Mouse (Mus musculus): ENCODE data around the gene Arhgdig.

DNA sequence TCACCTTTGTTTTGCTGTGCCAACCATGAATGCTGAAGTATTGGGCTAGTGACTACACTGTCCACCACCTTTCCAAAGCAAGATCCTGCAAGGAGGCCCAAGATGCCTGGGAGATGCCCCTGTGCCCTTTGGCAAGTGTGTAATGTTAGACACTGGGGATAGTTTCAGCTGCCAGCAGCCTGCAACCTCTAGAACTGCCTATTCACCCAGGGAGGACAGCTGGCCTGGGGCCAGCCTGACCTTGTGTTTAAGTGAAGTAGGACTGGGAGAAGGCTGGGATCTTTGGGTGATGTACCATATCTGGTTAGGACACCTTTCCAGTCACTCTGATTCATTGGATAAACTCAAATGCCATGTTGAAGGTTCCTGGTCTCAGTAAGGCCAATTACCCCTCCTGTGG, 5.6 kb downstream of the Arhgdig start:
- TF ChIP-seq CTCF (IDR thresholded peaks at IDR 0.05; ENCODE audit: extremely low read depth, insufficient read length, insufficient replicate concordance, low read depth, low read length) (no peak), POLR2A (IDR thresholded peaks at IDR 0.05; ENCODE audit: low read depth, low read length) (no peak)
